Mouse (Mus musculus) lung, adult 2 months (tissue): Measurements from ENCODE around the gene Strip1.

Source experiments
- CTCF ChIP-seq: fragments of 200-500 bp; IDR thresholded peaks from 2 replicates; pipeline ENCODE4 v1.5.1; 2011; ENCODE audit warnings: mild to moderate bottlenecking, low read length, control low read depth; ENCODE audit not compliant: insufficient read depth
- POLR2A ChIP-seq: fragments of 200-500 bp; IDR thresholded peaks from 2 replicates; pipeline ENCODE4 v1.6.1; 2011; ENCODE audit warnings: low read depth, mild to moderate bottlenecking, control low read depth, low read length, borderline replicate concordance; ENCODE audit errors: extremely low read depth

GRCm38 (mm10) chr3:107605304-107605703 is 26.2 kb downstream of the Strip1 start:
- TF ChIP-seq POLR2A (no peak), CTCF (peak; percentile 86)
